Mouse (Mus musculus): Measurements from ENCODE around the gene Phf21a. TPM values are rescaled to one million over a fixed set of nuclear protein-coding genes. Genes with fewer than 3 reads are reported as not detected.

Phf21a gene
- polyA plus RNA-seq, 1 experiment from 2014 or later, result 12.7 TPM

GRCm38 (mm10) chr2:92360893-92361292 lies 268.0 kb downstream of the Phf21a start:
- H3K27me3 ChIP-seq (replicated peaks; ENCODE audit: control insufficient read depth, insufficient read depth, low read length), result no peaks in the 10 kb centered on the region
- DNase-seq (ENCODE audit: low spot score), result no peak
- ATAC-seq (replicated peaks; ENCODE audit: low FRiP score), result peak; percentile 62
- H3K4me1 ChIP-seq (replicated peaks; ENCODE audit: control insufficient read depth, insufficient read depth, low read length), result no peaks in the 10 kb centered on the region; the same call in 1 of the 2 replicates
- H3K9me3 ChIP-seq (ENCODE audit: control insufficient read depth, low read length), result no peaks in the 10 kb centered on the region
- H3K9ac ChIP-seq (ENCODE audit: low read depth, low read length), result no peak overlapping the region
- no peak overlapping the region; the same call in 1 of the 2 replicates for H3K4me2 ChIP-seq
- 25% methylated on average over 12 of the region's 12 CpGs for WGBS
- H3K36me3 ChIP-seq (ENCODE audit: control insufficient read depth, insufficient read depth, low read length), result peaks cover 5% of the 10 kb centered on the region; the same call in 1 of the 2 replicates
- H3K4me3 ChIP-seq (ENCODE audit: low read depth, low read length), result no peak overlapping the region
- H3K27ac ChIP-seq (ENCODE audit: low read depth, low read length), result no peak overlapping the region

- DNase-seq (ENCODE audit: low spot score), result no peak
- WGBS, result 80% methylated on average over 8 of the region's 8 CpGs
- no peak for ATAC-seq (replicated peaks; ENCODE audit: low FRiP score)
- peaks cover 5% of the 10 kb centered on the region; the same call in 1 of the 2 replicates for H3K36me3 ChIP-seq (ENCODE audit: control insufficient read depth, insufficient read depth, low read length)
- H3K9ac ChIP-seq (ENCODE audit: low read depth, low read length), result no peak overlapping the region
- no peak overlapping the region for H3K4me2 ChIP-seq
- H3K9me3 ChIP-seq (ENCODE audit: control insufficient read depth, low read length), result no peaks in the 10 kb centered on the region
- H3K4me1 ChIP-seq (replicated peaks; ENCODE audit: control insufficient read depth, insufficient read depth, low read length), result no peaks in the 10 kb centered on the region; the same call in 1 of the 2 replicates
- H3K4me3 ChIP-seq (ENCODE audit: low read depth, low read length), result no peak overlapping the region
- no peak overlapping the region for H3K27ac ChIP-seq (ENCODE audit: low read depth, low read length)
- no peaks in the 10 kb centered on the region for H3K27me3 ChIP-seq (replicated peaks; ENCODE audit: control insufficient read depth, insufficient read depth, low read length)
These were observed 268.9 kb downstream of the Phf21a start for GRCm38 (mm10) chr2:92361795-92362194.

GRCm38 (mm10) chr2:92362571-92363228 lies 269.8 kb downstream of the Phf21a start:
- no peak overlapping the region for H3K4me2 ChIP-seq
- peaks cover 3% of the 10 kb centered on the region; the same call in 1 of the 2 replicates for H3K36me3 ChIP-seq (ENCODE audit: control insufficient read depth, insufficient read depth, low read length)
- ATAC-seq (replicated peaks; ENCODE audit: low FRiP score), result no peak
- no peaks in the 10 kb centered on the region; the same call in 1 of the 2 replicates for H3K4me1 ChIP-seq (replicated peaks; ENCODE audit: control insufficient read depth, insufficient read depth, low read length)
- H3K9ac ChIP-seq (ENCODE audit: low read depth, low read length), result no peak overlapping the region
- no peaks in the 10 kb centered on the region for H3K9me3 ChIP-seq (ENCODE audit: control insufficient read depth, low read length)
- 91% methylated on average over 6 of the region's 6 CpGs for WGBS
- H3K27me3 ChIP-seq (replicated peaks; ENCODE audit: control insufficient read depth, insufficient read depth, low read length), result peaks cover 4% of the 10 kb centered on the region
- DNase-seq (ENCODE audit: low spot score), result no peak
- H3K4me3 ChIP-seq (ENCODE audit: low read depth, low read length), result no peak overlapping the region
- no peak overlapping the region for H3K27ac ChIP-seq (ENCODE audit: low read depth, low read length)

GRCm38 (mm10) chr2:92364086-92364485 lies 271.2 kb downstream of the Phf21a start:
- 89% methylated on average over 4 of the region's 4 CpGs for WGBS
- DNase-seq (ENCODE audit: low spot score) (no peak), ATAC-seq (replicated peaks; ENCODE audit: low FRiP score) (no peak)
- Histone ChIP-seq H3K27ac (ENCODE audit: low read depth, low read length) (no peak overlapping the region), H3K9me3 (ENCODE audit: control insufficient read depth, low read length) (no peaks in the 10 kb centered on the region), H3K27me3 (replicated peaks; ENCODE audit: control insufficient read depth, insufficient read depth, low read length) (peaks cover 10% of the 10 kb centered on the region), H3K4me3 (ENCODE audit: low read depth, low read length) (no peak overlapping the region), H3K4me1 (replicated peaks; ENCODE audit: control insufficient read depth, insufficient read depth, low read length) (no peaks in the 10 kb centered on the region; the same call in 1 of the 2 replicates), H3K36me3 (ENCODE audit: control insufficient read depth, insufficient read depth, low read length) (peaks cover 3% of the 10 kb centered on the region; the same call in 1 of the 2 replicates), H3K9ac (ENCODE audit: low read depth, low read length) (no peak overlapping the region), H3K4me2 (no peak overlapping the region)

GRCm38 (mm10) chr2:92365568-92365967 lies 272.7 kb downstream of the Phf21a start:
- Histone ChIP-seq H3K9ac (ENCODE audit: low read depth, low read length) (no peak overlapping the region), H3K27ac (ENCODE audit: low read depth, low read length) (no peak overlapping the region), H3K9me3 (ENCODE audit: control insufficient read depth, low read length) (no peaks in the 10 kb centered on the region), H3K27me3 (replicated peaks; ENCODE audit: control insufficient read depth, insufficient read depth, low read length) (peaks cover 24% of the 10 kb centered on the region), H3K4me3 (ENCODE audit: low read depth, low read length) (no peak overlapping the region), H3K4me1 (replicated peaks; ENCODE audit: control insufficient read depth, insufficient read depth, low read length) (no peaks in the 10 kb centered on the region; the same call in 1 of the 2 replicates), H3K36me3 (ENCODE audit: control insufficient read depth, insufficient read depth, low read length) (peaks cover 3% of the 10 kb centered on the region; the same call in 1 of the 2 replicates), H3K4me2 (no peak overlapping the region)
- ATAC-seq (replicated peaks; ENCODE audit: low FRiP score) (no peak), DNase-seq (ENCODE audit: low spot score) (no peak)
- WGBS, result 88% methylated on average over 10 of the region's 10 CpGs

- Histone ChIP-seq H3K27ac (ENCODE audit: low read depth, low read length) (no peak overlapping the region), H3K4me2 (no peak overlapping the region), H3K4me3 (ENCODE audit: low read depth, low read length) (no peak overlapping the region), H3K9me3 (ENCODE audit: control insufficient read depth, low read length) (no peaks in the 10 kb centered on the region), H3K9ac (ENCODE audit: low read depth, low read length) (no peak overlapping the region), H3K4me1 (replicated peaks; ENCODE audit: control insufficient read depth, insufficient read depth, low read length) (peaks cover 2% of the 10 kb centered on the region; the same call in 1 of the 2 replicates), H3K36me3 (ENCODE audit: control insufficient read depth, insufficient read depth, low read length) (peaks cover 3% of the 10 kb centered on the region; the same call in 1 of the 2 replicates), H3K27me3 (replicated peaks; ENCODE audit: control insufficient read depth, insufficient read depth, low read length) (peaks cover 43% of the 10 kb centered on the region)
- ATAC-seq (replicated peaks; ENCODE audit: low FRiP score) (no peak), DNase-seq (ENCODE audit: low spot score) (no peak)
- WGBS, result 28% methylated on average over 20 of the region's 20 CpGs
These were observed 274.6 kb downstream of the Phf21a start for GRCm38 (mm10) chr2:92367383-92368029.

GRCm38 (mm10) chr2:92370375-92370774 lies 277.5 kb downstream of the Phf21a start:
- Histone ChIP-seq H3K4me2 (peak overlapping the region; percentile 63), H3K4me1 (replicated peaks; ENCODE audit: control insufficient read depth, insufficient read depth, low read length) (peaks cover 2% of the 10 kb centered on the region; the same call in 1 of the 2 replicates), H3K36me3 (ENCODE audit: control insufficient read depth, insufficient read depth, low read length) (no peaks in the 10 kb centered on the region), H3K9me3 (ENCODE audit: control insufficient read depth, low read length) (no peaks in the 10 kb centered on the region), H3K9ac (ENCODE audit: low read depth, low read length) (peak overlapping the region; percentile 7; the same call in 1 of the 2 replicates), H3K4me3 (ENCODE audit: low read depth, low read length) (peak overlapping the region; percentile 46), H3K27ac (ENCODE audit: low read depth, low read length) (no peak overlapping the region), H3K27me3 (replicated peaks; ENCODE audit: control insufficient read depth, insufficient read depth, low read length) (peaks cover 46% of the 10 kb centered on the region)
- no peak for DNase-seq (ENCODE audit: low spot score)
- 21% methylated on average over 19 of the region's 19 CpGs for WGBS
- no peak for ATAC-seq (replicated peaks; ENCODE audit: low FRiP score)

- Histone ChIP-seq H3K4me3 (ENCODE audit: low read depth, low read length) (peak overlapping the region; percentile 46), H3K27ac (ENCODE audit: low read depth, low read length) (no peak overlapping the region), H3K27me3 (replicated peaks; ENCODE audit: control insufficient read depth, insufficient read depth, low read length) (peaks cover 46% of the 10 kb centered on the region), H3K9ac (ENCODE audit: low read depth, low read length) (peak overlapping the region; percentile 7; the same call in 1 of the 2 replicates), H3K4me1 (replicated peaks; ENCODE audit: control insufficient read depth, insufficient read depth, low read length) (peaks cover 6% of the 10 kb centered on the region), H3K36me3 (ENCODE audit: control insufficient read depth, insufficient read depth, low read length) (no peaks in the 10 kb centered on the region), H3K9me3 (ENCODE audit: control insufficient read depth, low read length) (no peaks in the 10 kb centered on the region), H3K4me2 (peak overlapping the region; percentile 63)
- DNase-seq (ENCODE audit: low spot score) (peak; percentile 64), ATAC-seq (replicated peaks; ENCODE audit: low FRiP score) (no peak; the same call in 1 of the 2 replicates)
- WGBS, result 8% methylated on average over 45 of the region's 45 CpGs
These were observed 278.2 kb downstream of the Phf21a start for GRCm38 (mm10) chr2:92370821-92371805.
